Mouse (Mus musculus) heart, adult 2 months (tissue): Measurements from ENCODE around the gene Dera.

Experiments
- CTCF ChIP-seq: fragments of 200-600 bp; IDR thresholded peaks from 2 replicates; pipeline ENCODE4 v1.8.1; 2022; ENCODE audit warnings: antibody characterized with exemption, mild to moderate bottlenecking, moderate library complexity
- EP300 ChIP-seq: fragments of 200-500 bp; IDR thresholded peaks from 2 replicates; pipeline ENCODE4 v1.6.1; 2011; ENCODE audit warnings: low read depth, low read length, control low read depth; ENCODE audit not compliant: insufficient read depth
- POLR2A ChIP-seq: fragments of 200-500 bp; IDR thresholded peaks from 2 replicates; pipeline ENCODE4 v1.6.1; 2011; ENCODE audit warnings: mild to moderate bottlenecking, low read depth, low read length, control low read depth; ENCODE audit not compliant: insufficient read depth

DNA sequence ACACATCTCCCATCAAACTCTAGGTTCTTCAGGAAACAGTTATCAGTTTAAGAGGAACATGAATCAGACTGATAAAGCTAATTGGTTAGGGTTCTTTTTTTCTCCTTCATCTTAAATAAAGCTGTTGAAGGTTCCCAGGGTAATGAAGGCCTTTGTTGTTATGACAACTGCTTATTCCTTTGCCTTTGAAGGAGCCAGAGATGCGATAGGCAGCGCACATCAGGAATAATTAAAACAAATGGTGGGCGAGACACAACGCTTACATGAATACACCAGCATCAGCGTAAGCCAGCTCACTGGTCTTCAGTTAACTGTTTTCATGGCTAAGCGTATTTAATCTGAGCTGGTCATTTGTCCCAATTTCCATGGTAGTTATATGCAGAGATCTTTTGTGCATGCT lies 132.9 kb downstream of the Dera start:
- TF ChIP-seq POLR2A (no peak), CTCF (no peak), EP300 (no peak)
